In genomic region chr3:86551011-86551728, GRCm38 (mm10) we compare ENCODE assay signal across 15 mouse cellular contexts. TPM values are rescaled to one million over a fixed set of nuclear protein-coding genes. Genes with fewer than 3 reads are reported as not detected.
A peak's percentile ranks its signal among the peaks of the same experiment; 100 is the strongest.
DNase-seq lines count a peak whose midpoint lies in the region; ATAC-seq and TF ChIP-seq lines count a peak whose summit lies in the region.
"Had no signal": no experiment of that assay in that cellular context is flagged by ENCODE, and none has a peak within 500 bp of the region (broad histone marks: within the 10 kb centered on the region; RNA-seq: fewer than 3 reads in every experiment).

No protein-coding gene starts in this region.

- H3K27ac ChIP-seq in heart, embryonic 14.5 days (replicated peaks in 1 of 2; ENCODE audit: control insufficient read depth in 1 of 2, insufficient read depth in 1 of 2, low read depth in 2 of 2, low read length in 2 of 2) = no peak overlapping the region
- peak overlapping the region; percentile 48; the same call in 1 of the 2 replicates for H3K27ac ChIP-seq in embryonic fibroblast, embryonic 13.5 days (ENCODE audit: insufficient read depth, low read length)
- H3K27ac ChIP-seq in limb, embryonic 14.5 days (replicated peaks; ENCODE audit: low read depth, low read length) = peak overlapping the region; percentile 82
- H3K27ac ChIP-seq: macrophage had no signal

- H3K27me3 ChIP-seq in heart, embryonic 14.5 days (ENCODE audit: control insufficient read depth, insufficient read depth, low read length) = peaks cover 32% of the 10 kb centered on the region
- H3K27me3 ChIP-seq in limb, embryonic 14.5 days (ENCODE audit: control insufficient read depth, insufficient read depth, low read length) = no peaks in the 10 kb centered on the region
- H3K27me3 ChIP-seq: CH12.LX had no signal

- H3K36me3 ChIP-seq in heart, embryonic 14.5 days (ENCODE audit: control insufficient read depth, insufficient read depth, low read length) = no peaks in the 10 kb centered on the region
- H3K36me3 ChIP-seq in limb, embryonic 14.5 days (ENCODE audit: control insufficient read depth, insufficient read depth, low read length) = peaks cover 2% of the 10 kb centered on the region; the same call in 1 of the 2 replicates

- no peak for TF ChIP-seq CTCF in embryonic fibroblast, embryonic 13.5 days (IDR thresholded peaks at IDR 0.05; ENCODE audit: borderline replicate concordance, insufficient read depth, low read length)

- H3K4me3 ChIP-seq in heart, embryonic 14.5 days (ENCODE audit: control insufficient read depth in 1 of 2, insufficient read depth in 1 of 2, low read depth in 1 of 2, low read length in 2 of 2) = no peak overlapping the region
- no peak overlapping the region for H3K4me3 ChIP-seq in embryonic fibroblast, embryonic 13.5 days (ENCODE audit: insufficient read depth, low read length)
- peak overlapping the region; percentile 30 for H3K4me3 ChIP-seq in limb, embryonic 14.5 days (replicated peaks; ENCODE audit: low read length)

- DNase-seq in heart, postnatal 14 days = no peak
- no peak for DNase-seq in limb, embryonic 14.5 days (ENCODE audit: low spot score)
- peak; percentile 70 for DNase-seq in retina, postnatal 1 day
- no peak for DNase-seq in right cerebral cortex, postnatal 25 days
- DNase-seq in left cerebral cortex, postnatal 14 days (ENCODE audit: low spot score in 2 of 2) = no peak
- no peak for DNase-seq in adrenal gland, postnatal 4 days (ENCODE audit: low spot score in 2 of 2)
- DNase-seq: cerebellum, adult 8-10 months; gastrocnemius, postnatal 10 days; kidney, adult 9 months; thymus, adult 18-20 months had no signal

- ATAC-seq in heart, embryonic 14.5 days (ENCODE audit: insufficient number of reproducible peaks, insufficient read depth, low FRiP score, low read depth) = no peak
- ATAC-seq in limb, embryonic 14.5 days (ENCODE audit: low FRiP score, low read depth) = no peak
- ATAC-seq: activated CD4-positive, CD25-positive, alpha-beta regulatory T cell, adult 4 months had no signal

- intact Hi-C loops in heart, postnatal 14 days (cut with DNase I) = no loop called here
- intact Hi-C loops in left cerebral cortex, postnatal 14 days (cut with DNase I) = no loop called here

- TF ChIP-seq POLR2A in embryonic fibroblast, embryonic 13.5 days (IDR thresholded peaks at IDR 0.05; ENCODE audit: low read depth, low read length) = no peak
- no peak for TF ChIP-seq POLR2A in limb, embryonic 14.5 days (IDR thresholded peaks at IDR 0.05; ENCODE audit: borderline replicate concordance, extremely low read depth, insufficient read depth, insufficient read length)

- no peak overlapping the region for H3K9ac ChIP-seq in heart, embryonic 14.5 days (ENCODE audit: low read length)
- 0 out of 2 replicates have a peak overlapping the region, but pooled peaks have one; percentile 59 for H3K9ac ChIP-seq in limb, embryonic 14.5 days (ENCODE audit: low read depth, low read length, severe bottlenecking)

- 43% methylated on average over 8 of the region's 8 CpGs for WGBS in heart, embryonic 14.5 days
- WGBS in limb, embryonic 14.5 days = 14% methylated on average over 8 of the region's 8 CpGs

- peak overlapping the region; percentile 15 for H3K4me2 ChIP-seq in heart, embryonic 14.5 days (ENCODE audit: low read length)
- H3K4me2 ChIP-seq in limb, embryonic 14.5 days (replicated peaks; ENCODE audit: low read depth, low read length, severe bottlenecking) = peak overlapping the region; percentile 63

- H3K9me3 ChIP-seq in heart, embryonic 14.5 days (ENCODE audit: control insufficient read depth, low read length) = no peaks in the 10 kb centered on the region
- H3K9me3 ChIP-seq in limb, embryonic 14.5 days (ENCODE audit: control insufficient read depth, low read length) = no peaks in the 10 kb centered on the region

- H3K4me1 ChIP-seq in heart, embryonic 14.5 days (ENCODE audit: control insufficient read depth in 2 of 2, insufficient read depth in 2 of 2, low read length in 2 of 2) = peaks cover 5 to 23% of the 10 kb centered on the region in 2 experiments
- H3K4me1 ChIP-seq in embryonic fibroblast, embryonic 13.5 days (ENCODE audit: control insufficient read depth, insufficient read depth, low read length) = no peaks in the 10 kb centered on the region
- H3K4me1 ChIP-seq in limb, embryonic 14.5 days (ENCODE audit: control insufficient read depth, insufficient read depth, low read length) = peaks cover 15% of the 10 kb centered on the region

RNA-seq across cellular contexts. Expression of gene Mab21l2, which starts 2.7 kb away (rescaled TPM):
- polyA plus RNA-seq in heart, embryonic 14.5 days (2014; fragmentation: Nextera tagmentation; extraction: Ambion mirVana) = 1.5 and 1.6 TPM in 2 replicates
- under 1 TPM; 0.12 to 0.14 TPM for total RNA-seq in heart, postnatal 14 days (2021)
- 8.4 and 25.5 TPM in 2 replicates for polyA plus RNA-seq in embryonic fibroblast, embryonic 13.5 days (2011; ENCODE audit: insufficient read length, low read depth, missing spikeins)
- 38.6 and 48.4 TPM in 2 replicates for polyA plus RNA-seq in limb, embryonic 14.5 days (2012; rRNA removed)
- polyA plus RNA-seq in limb, embryonic 14.5 days (2014; fragmentation: Nextera tagmentation; extraction: Ambion mirVana) = 31.8 and 43.7 TPM in 2 replicates
- total RNA-seq in left cerebral cortex, postnatal 14 days (2021) = under 1 TPM in 1 of 2 experiments, not detected in 1; 0.13 TPM
- total RNA-seq in adrenal gland, postnatal 4 days (2021) = 10 to 100 TPM; 11.9 to 13.4 TPM
- polyA plus RNA-seq: macrophage had no signal

Comparison
In these comparisons a context has a peak if more than half of its experiments do, and no peak if none do; other contexts are left out.
1. H3K27ac ChIP-seq: peak in embryonic fibroblast, embryonic 13.5 days (single experiment) and limb, embryonic 14.5 days (single experiment); none in heart, embryonic 14.5 days (0 of 2).
2. RNA of gene Mab21l2, which starts 2.7 kb away (total RNA-seq): 11.9 to 13.4 TPM in adrenal gland, postnatal 4 days; 0.12 to 0.14 TPM in heart, postnatal 14 days and 0.13 TPM in left cerebral cortex, postnatal 14 days; every median in the first group is over 10 times any median in the second.